Mouse (Mus musculus) left cerebral cortex, adult 9 months (tissue): ENCODE results near the gene D17Wsu92e.

Experiments
- DNase-seq, 2 experiments: peaks; one replicate each; pipeline ENCODE4 v3.0.0; 2022; ENCODE audit warnings: low spot score in 2 of 2

Gene D17Wsu92e

DNA sequence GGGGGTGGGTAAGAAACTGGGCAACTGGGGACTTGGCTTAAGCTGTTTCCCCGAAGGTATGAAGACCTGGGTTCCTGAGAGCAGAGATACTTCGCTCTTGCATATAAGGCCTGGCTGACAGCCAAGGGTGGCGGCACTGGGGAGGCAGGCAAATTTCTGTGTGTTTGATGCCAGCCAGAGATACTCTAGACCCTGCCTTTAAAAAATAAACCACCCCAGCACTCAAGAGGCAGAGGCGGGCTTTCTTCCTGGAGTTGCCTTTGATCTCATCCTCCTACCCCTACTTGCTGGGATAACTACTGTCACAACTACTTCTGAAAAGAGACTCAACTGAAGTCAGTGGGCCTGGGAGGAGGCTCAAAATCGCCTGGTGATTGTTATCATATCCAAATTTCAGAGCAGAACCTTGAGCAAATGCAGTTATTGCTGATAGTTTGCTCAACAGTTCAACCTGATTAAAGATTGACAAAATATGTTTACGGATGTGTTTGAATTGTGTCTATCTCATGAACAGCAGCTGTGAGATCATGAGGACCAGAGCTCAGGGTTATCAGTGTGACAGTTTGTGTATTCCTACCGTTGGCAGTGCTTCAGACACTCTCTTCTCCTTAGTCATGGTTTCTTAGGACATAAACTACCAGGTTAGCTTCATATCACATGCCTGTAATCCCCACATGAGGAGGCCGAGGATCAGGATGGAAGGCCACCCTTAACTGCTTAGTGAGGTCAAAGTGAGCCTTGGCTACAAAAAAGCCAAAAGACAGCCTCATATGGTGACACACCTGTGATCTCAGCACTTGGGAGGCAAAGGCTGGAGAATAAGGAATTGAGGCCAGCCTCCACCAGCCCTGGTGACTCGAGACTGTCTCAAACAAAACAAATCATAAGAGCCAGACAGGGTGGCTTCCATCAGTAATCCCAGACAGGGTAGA, 1.2 kb upstream of the D17Wsu92e start:
- DNase-seq: no peak

DNA sequence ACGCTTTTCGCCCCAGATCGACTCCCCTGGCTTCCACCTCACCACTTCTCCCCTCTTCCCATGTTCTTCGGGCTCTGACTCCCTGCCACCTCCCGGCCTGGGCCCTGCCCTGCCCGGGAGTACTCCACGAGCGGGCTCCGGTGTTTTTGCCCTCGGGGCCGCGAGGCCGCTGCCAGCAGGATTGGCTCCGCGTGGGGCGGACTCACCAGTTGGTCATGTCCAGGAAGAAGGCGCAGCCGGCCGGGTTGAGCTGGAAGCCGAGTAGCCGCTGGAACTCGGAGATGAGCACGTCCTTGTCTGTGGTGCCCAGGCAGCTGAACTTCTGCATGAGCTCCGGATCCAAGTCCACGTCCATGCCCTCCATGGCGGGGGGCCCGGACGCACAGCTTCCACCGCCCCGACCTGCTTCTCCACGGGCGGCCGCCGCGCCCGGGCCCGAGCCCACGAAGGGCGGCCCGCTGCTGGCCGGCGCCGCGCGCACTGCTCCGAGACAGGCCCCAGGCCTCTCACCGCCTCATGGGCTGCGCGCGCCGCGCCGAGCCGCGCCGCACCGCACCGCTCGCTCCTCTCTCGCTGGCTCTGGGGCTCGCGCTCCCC, 379 bp downstream of the D17Wsu92e start:
- DNase-seq: peak in 1 of 2 experiments; percentile 51

DNA sequence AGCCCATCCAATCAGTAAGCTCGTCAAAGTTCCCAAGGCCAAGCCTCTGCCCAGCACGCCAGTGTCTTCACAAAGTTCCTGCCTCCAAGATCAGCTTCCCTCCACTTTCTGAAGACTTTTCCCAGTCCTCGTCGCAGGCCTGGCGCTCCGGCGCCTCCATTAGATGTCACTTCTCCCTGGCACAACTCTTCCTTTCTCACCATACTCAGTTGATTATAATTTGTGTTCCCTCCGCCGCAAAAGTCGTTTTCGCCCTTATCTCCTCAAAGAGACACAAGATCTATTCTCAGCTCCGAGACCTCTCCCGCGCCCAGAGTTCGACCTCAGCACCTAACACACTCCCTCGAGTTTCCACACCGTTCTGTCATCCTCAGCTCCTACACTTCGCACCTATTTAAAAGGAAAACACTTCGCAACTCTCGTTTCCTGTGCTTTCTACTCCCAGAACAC, 902 bp downstream of the D17Wsu92e start:
- no peak for DNase-seq

DNA sequence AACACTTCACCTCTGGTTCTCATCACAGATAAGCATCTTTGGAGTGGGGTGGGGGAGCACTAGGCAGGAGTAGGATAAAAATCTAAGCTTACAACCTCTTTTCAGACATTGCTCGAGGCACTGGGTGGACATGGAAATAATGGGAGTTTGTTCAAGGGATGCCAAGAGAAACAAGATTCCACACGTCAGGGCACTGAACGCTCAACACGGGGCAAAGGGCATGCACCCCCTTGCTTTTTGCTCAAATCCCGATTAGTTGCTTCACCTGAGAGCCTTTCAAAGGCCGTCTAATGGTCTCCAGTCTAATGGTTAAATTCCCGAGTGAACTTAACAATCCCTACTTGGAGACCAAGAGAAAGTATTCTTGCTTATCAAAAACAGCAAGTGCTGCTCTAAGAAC, 1.4 kb downstream of the D17Wsu92e start:
- DNase-seq: no peak

- DNase-seq: no peak
Observed at GRCm38 (mm10) chr17:27814606-27815005, 5.8 kb downstream of the D17Wsu92e start.

GRCm38 (mm10) chr17:27811980-27812379, 8.5 kb downstream of the D17Wsu92e start:
- no peak for DNase-seq

- no peak for DNase-seq
Observed at GRCm38 (mm10) chr17:27810569-27811331, 9.7 kb downstream of the D17Wsu92e start.

- DNase-seq: no peak
Observed at GRCm38 (mm10) chr17:27807542-27808078, 12.8 kb downstream of the D17Wsu92e start.

DNA sequence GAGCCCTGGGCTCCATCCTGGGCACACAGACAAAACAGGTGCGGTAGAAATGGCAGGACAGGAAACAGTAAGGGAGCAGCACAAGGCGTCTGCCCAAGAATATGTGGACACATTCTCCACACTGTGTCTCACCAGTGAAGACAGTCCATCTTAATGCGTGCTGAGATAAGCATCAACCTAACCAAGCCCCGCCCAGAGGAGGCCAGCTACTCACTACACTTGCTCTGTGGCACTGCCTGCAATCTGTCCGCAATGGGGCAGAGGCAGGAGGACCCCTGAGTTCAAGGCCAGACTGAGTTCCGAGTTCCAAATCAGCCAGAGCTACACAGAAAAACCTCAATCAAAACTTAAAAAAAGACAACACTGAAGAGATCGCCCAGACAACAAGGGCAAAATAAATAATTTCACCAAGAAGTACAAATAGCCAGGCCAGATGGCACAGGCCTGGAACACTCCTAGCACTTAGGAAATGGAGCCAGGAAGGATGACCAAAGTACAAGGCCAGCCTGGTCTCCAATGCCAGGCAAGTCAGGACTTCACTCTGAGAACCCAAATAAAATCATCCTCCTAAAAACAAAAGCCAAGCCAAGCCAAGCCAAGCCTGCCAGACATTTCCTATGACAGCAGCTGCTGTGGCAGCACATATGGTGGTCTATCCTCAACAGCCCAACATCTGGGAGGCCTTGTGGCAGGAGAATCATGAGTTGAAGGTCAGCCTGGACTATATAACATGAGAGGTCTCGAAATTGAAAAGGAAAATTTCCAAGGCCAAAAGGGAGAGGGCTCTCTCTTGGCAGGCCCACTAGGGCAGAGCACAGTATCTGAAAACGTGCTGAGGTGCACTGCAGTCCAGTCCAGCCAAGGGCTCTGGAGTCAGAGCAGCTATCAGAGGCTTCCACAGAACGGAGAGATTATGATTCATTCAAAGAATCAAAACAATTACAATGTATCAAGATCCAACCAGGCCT, 15.4 kb downstream of the D17Wsu92e start:
- DNase-seq: no peak

DNA sequence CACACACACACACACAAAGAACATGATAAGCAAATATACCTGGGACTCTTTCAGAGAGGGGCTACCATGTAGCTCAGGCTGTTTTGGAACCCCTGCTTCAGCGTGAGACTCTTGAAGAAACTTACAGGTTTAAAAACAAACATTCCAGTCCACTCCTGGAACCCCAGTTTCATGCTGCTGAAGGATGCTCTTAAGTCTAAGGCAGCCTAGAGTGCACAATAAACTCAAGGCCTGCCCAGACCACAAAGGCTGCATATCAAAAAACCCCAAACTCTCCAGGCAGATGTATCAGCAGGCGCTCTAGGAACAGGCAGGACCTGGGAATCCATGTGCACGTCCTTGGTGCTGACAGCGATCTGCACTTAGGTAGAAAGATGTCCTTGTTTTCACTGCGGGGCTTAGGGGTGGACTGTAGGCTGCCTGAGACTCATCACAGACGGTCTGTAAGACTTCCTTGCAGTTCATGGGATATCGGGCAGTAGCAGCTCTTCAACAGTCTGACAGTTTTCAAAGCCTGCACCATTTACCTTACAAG, 16.2 kb downstream of the D17Wsu92e start:
- DNase-seq: no peak

GRCm38 (mm10) chr17:27803752-27804151, 16.7 kb downstream of the D17Wsu92e start:
- no peak for DNase-seq

GRCm38 (mm10) chr17:27800710-27801648, 19.5 kb downstream of the D17Wsu92e start:
- no peak for DNase-seq

DNA sequence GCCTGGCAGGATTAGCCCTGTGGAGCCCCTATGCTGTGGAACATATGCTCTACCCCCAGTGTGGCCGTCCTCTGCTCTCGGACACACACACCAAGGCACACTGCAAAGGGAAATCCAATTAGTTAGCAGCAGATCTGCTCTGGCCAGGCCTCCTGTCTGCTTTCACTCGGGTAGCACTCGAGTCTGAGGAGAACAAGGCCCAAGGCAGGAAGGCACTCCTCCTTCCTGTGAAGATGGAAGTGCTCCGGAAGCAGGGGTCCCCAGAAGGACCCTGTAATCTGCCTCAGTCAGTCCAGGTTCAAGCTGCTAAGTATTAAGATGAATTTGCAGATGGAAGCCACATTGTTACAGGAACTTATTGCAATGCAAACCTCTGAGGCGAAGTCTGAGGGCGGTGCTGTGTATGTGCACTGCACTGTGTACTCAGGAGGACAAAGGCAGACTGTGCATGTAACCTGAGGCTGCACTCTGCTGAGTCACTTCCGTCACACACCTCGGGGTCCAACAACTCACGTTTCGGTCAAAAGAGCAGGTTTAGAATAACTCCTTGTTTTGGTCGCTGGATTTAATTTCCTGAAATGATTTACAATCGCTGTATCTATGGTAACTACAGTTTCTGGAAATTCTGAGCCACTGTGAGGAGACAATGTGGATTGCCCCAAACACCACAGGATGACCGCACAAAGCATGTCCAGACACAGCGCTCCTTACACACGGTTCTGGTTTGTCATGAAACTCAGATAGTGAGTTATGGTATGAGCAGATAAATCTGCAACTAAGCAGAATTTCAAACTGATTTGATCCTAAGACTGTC, 20.5 kb downstream of the D17Wsu92e start:
- no peak for DNase-seq

DNA sequence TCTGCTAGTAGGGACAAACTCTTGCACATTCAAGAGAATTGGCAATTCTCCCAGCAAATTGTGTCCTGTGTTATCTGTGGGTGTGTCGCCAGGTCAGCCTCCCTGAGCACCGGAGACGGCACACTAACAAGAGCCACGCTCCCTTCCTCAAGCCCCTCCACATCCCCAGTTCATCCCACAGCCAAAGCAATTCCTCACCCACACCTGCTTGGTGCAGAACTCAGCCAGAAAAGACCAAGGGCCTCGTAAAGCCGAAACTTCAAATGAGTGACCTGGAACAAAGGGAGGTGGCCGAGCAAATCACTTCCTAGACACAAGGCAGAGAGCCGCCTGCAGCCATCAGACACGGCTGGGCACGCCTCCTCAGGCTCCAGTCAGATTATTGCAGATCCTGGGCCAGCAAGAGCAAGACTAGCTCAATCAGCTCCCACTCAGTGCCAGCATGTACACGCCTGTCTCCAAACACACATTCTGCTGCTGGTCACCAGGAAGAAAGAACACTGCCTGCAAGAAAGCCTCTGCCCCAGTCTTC, 23.0 kb downstream of the D17Wsu92e start:
- DNase-seq: no peak

DNA sequence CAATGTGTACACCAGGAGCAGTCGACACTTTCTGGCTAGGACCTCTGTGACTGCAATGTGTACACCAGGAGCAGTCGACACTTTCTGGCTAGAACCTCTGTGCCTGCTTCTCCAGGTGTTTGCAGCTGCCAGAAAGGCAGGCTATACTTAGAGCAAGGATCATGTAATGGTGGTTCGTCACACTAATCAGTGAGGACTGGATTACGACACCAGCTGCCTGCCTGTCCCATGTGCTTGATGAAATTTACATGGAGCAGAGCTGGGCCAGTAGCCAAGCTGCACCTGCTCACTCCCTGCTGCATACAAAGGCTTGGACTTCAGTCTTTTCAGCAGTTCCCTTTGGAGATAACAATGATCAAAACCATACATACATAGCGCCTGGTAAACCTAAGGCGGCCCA, 23.7 kb downstream of the D17Wsu92e start:
- peak in 1 of 2 experiments; percentile 39 for DNase-seq

DNA sequence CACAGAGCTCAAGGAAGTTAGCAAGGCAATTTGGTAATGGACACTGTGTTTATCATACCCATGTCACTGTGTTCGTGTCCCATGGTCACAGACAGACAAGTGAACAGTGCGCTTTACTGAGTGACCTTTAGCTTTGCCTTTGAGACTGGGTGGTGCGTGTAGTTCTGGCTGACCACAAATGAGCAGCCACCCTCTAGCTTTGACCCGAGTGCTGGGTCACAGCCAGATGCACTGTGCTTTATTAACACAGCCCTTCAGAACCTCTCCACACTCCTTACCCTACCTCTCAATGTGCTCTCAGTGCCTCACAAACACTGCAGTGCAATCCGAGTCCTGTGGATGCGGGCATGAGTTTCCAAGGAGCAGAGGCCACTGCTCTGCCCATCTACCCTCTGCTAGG, 27.3 kb downstream of the D17Wsu92e start:
- no peak for DNase-seq

DNA sequence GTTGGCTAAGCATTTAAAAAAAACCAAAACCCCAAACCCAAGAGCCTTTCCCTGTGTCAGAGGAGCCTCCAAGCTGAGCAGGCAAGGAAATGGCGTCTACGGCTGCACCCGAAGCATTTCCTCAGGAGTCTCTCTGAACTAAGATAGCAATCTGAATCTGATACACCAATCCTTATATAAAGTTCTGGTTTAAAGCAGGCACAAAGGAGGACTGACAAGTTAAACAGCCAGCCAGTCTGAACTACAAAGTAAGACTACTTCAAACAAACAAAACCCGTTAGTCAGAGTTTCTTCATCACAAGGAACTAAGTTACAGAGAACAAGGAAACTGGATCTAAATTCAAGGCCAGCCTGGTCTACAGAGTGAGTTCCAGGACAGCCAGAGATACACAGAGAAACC, 27.9 kb downstream of the D17Wsu92e start:
- no peak for DNase-seq

- no peak for DNase-seq
Observed at GRCm38 (mm10) chr17:27791556-27791955, 28.9 kb downstream of the D17Wsu92e start.
